Mouse (Mus musculus) forebrain, embryonic 14.5 days (tissue): ENCODE results near the gene Sh3bp5l. TPM values are rescaled to one million over a fixed set of nuclear protein-coding genes. Genes with fewer than 3 reads are reported as not detected.
"Not testable (repeated sequence)": the region's sequence is repeated elsewhere in the genome, so short reads cannot be mapped to it uniquely, and the experiment has no call there.

ENCODE experiments used
- ATAC-seq: fragments of 200-750 bp; cut with Nextera tagmentation; 2 replicates; pipeline ENCODE4 v1.8.0; 2017; ENCODE audit warnings: mild to moderate bottlenecking, moderate library complexity
- DNase-seq: peaks from one replicate; pipeline ENCODE4 v3.0.0-alpha.2; 2015; ENCODE audit warnings: low spot score
- H3K27ac ChIP-seq: fragments of 300-500 bp; sonication (generic); 2 replicates; pipeline ENCODE4 v1.5.1; 2014; ENCODE audit warnings: low read depth, mild to moderate bottlenecking, control low read depth, low read length, moderate library complexity
- H3K27me3 ChIP-seq: fragments of 300-500 bp; sonication (generic); replicated peaks from 2 replicates; pipeline ENCODE4 v1.6.1; 2014; ENCODE audit warnings: low read length, control low read depth, mixed read lengths; ENCODE audit not compliant: control insufficient read depth, insufficient read depth
- H3K36me3 ChIP-seq: fragments of 300-500 bp; sonication (generic); 2 replicates; pipeline ENCODE4 v1.6.1; 2014; ENCODE audit warnings: low read length, control low read depth; ENCODE audit not compliant: control insufficient read depth, insufficient read depth
- H3K4me1 ChIP-seq: fragments of 300-500 bp; sonication (generic); 2 replicates; pipeline ENCODE4 v1.6.1; 2014; ENCODE audit warnings: antibody characterized with exemption, low read length, control low read depth; ENCODE audit not compliant: control insufficient read depth, insufficient read depth
- H3K4me2 ChIP-seq: fragments of 300-500 bp; sonication (generic); 2 replicates; pipeline ENCODE4 v1.6.1; 2014; ENCODE audit warnings: mild to moderate bottlenecking, control low read depth, low read length
- H3K4me3 ChIP-seq: fragments of 300-500 bp; sonication (generic); 2 replicates; pipeline ENCODE4 v1.5.1; 2014; ENCODE audit warnings: low read depth, low read length, control low read depth
- H3K9ac ChIP-seq: fragments of 300-500 bp; sonication (generic); 2 replicates; pipeline ENCODE4 v1.6.1; 2014; ENCODE audit warnings: mild to moderate bottlenecking, low read length, control low read depth, moderate library complexity
- H3K9me3 ChIP-seq: fragments of 300-500 bp; sonication (generic); replicated peaks from 2 replicates; pipeline ENCODE4 v1.6.1; 2016; ENCODE audit warnings: low read length, control low read depth, mixed read lengths; ENCODE audit not compliant: control insufficient read depth
- WGBS: fragments of 180-500 bp; shearing (Covaris S2); extraction: QIAGEN DNeasy Blood & Tissue Kit; methylation state at CpG from one replicate; pipeline ENCODE4 v1.1.7; 2014; 5-methylcytosine and 5-hydroxymethylcytosine counted together
- polyA plus RNA-seq: library from polyadenylated mRNA; unstranded; fragments of >200 nt; fragmentation: Nextera tagmentation; extraction: Ambion mirVana; gene quantifications from 2 replicates; pipeline ENCODE4 v1.2.1, GENCODE M21; 2014

The Sh3bp5l gene
- polyA plus RNA-seq, 1 experiment from 2014 or later = 29.5 TPM

DNA sequence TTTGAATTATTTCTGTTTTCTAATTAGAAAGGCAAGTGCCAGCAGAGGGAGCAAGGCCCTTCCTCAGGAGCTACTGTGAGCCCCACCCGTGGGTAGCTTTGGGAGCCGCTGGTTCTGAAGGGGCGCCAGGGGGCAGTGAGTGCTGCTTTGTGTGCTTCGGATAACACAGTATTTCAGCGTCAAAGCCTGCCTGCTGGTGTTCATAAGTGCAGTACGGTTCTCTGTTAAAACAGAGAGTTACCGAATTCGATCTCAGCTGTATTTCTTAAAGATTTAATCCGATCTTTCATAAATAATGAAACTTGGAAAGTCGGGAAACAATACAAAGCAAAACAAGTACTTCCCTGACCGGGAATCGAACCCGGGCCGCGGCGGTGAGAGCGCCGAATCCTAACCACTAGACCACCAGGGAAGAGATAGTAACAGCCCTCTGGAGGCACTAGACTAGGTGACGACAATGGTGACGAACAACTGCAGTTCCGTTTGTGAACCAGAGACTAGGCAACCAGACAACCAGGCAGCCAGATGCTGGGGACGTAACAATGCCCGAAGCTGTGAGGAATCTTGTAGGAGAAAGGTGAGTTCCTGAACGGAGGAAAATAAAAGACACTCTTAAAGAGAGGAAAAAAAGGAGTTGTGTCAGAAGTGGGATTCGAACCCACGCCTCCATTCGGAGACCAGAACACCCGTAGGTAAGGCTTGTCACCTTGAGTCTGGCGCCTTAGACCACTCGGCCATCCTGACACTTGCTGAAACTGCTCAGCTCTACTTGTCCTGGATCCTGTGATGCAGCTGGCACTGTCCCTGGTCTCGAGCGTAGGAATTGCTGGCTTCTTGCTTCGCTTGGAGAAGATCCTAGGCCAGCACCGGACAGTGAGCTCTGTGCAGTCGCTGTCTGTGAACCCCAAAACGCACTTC, 28.4 kb upstream of the Sh3bp5l start:
- Histone ChIP-seq H3K9me3 (no peaks in the 10 kb centered on the region), H3K36me3 (no peaks in the 10 kb centered on the region), H3K27ac (peak overlapping the region; percentile 86), H3K4me1 (peaks cover 9% of the 10 kb centered on the region; the same call in 1 of the 2 replicates), H3K27me3 (no peaks in the 10 kb centered on the region), H3K9ac (peak overlapping the region; percentile 64), H3K4me2 (peak overlapping the region; percentile 62), H3K4me3 (peak overlapping the region; percentile 57)
- ATAC-seq (peak; percentile 91), DNase-seq (peak; percentile 97)
- WGBS = under 1% methylated on average over 36 of the region's 36 CpGs

DNA sequence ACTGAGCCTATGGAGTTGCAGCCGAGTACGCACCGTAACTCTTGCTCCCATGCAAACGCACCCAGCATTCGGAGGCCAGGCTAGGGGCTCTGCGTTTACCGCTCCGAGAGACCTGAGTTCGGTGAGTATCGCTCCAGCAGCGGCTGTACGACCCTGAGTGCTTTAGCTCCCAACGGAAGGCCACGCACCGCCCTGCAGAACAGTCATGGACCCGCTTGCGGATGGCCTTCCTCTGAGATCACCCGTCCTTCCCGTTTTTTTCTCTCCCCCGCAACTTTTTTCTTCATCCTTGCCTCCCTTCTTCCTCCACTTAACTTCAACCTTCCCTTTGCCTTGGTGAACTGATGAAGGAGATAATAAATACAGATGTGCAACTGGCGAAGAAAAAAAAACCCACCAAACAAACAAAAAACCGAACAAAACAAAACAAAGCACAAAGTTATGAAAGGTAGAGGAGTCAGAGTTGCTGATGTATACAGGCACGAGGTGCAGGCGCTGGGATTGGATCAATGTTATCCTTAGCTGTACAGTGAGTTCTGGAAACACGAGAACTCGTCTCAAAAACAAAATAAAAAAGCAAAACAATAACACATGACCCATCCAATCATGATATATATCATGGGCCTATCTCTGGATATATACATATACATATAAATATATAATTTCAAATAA, 27.6 kb upstream of the Sh3bp5l start:
- no peaks in the 10 kb centered on the region for H3K27me3 ChIP-seq
- WGBS = under 1% methylated on average over 26 of the region's 26 CpGs
- no peaks in the 10 kb centered on the region for H3K36me3 ChIP-seq
- H3K9me3 ChIP-seq = no peaks in the 10 kb centered on the region
- peak overlapping the region; percentile 64 for H3K9ac ChIP-seq
- H3K4me3 ChIP-seq = peak overlapping the region; percentile 57
- peak; percentile 32 for ATAC-seq
- peak overlapping the region; percentile 62 for H3K4me2 ChIP-seq
- peak; percentile 43 for DNase-seq
- peak overlapping the region; percentile 86 for H3K27ac ChIP-seq
- peaks cover 11% of the 10 kb centered on the region for H3K4me1 ChIP-seq

GRCm38 (mm10) chr11:58303594-58303993, 26.9 kb upstream of the Sh3bp5l start:
- peak overlapping the region; percentile 43 for H3K4me2 ChIP-seq
- H3K27ac ChIP-seq = no peak overlapping the region
- no peaks in the 10 kb centered on the region for H3K36me3 ChIP-seq
- H3K27me3 ChIP-seq = no peaks in the 10 kb centered on the region
- peaks cover 14% of the 10 kb centered on the region for H3K4me1 ChIP-seq
- DNase-seq (peak; percentile 17), ATAC-seq (no peak)
- no peaks in the 10 kb centered on the region for H3K9me3 ChIP-seq
- H3K4me3 ChIP-seq = 0 out of 2 replicates have a peak overlapping the region, but pooled peaks have one; percentile 6
- peak overlapping the region; percentile 18; the same call in 1 of the 2 replicates for H3K9ac ChIP-seq
- WGBS = 12% methylated on average over 7 of the region's 7 CpGs

DNA sequence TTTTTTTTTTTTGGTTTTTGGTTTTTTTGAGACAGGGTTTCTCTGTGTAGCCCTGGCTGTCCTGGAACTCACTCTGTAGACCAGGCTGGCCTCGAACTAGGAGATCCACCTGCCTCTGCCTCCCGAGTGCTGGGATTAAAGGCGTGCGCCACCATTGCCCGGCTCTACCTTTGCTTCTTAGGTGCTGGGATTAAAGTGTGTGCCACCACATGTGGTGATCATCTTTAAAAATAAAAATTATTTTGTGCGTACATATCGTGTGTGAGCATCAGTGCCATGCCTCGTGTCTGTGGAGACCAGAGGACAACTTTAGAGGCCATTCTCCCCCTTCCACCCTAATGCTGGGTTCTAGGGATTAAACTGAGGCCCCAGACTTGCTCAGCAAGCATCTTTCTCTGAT, 25.2 kb upstream of the Sh3bp5l start:
- H3K9me3 ChIP-seq, DNase-seq, H3K4me3 ChIP-seq, H3K36me3 ChIP-seq, H3K4me2 ChIP-seq, ATAC-seq, H3K27me3 ChIP-seq, H3K27ac ChIP-seq, H3K9ac ChIP-seq: not testable (repeated sequence)
- peaks cover 14% of the 10 kb centered on the region for H3K4me1 ChIP-seq
- WGBS = 93% methylated on average over 8 of the region's 8 CpGs

DNA sequence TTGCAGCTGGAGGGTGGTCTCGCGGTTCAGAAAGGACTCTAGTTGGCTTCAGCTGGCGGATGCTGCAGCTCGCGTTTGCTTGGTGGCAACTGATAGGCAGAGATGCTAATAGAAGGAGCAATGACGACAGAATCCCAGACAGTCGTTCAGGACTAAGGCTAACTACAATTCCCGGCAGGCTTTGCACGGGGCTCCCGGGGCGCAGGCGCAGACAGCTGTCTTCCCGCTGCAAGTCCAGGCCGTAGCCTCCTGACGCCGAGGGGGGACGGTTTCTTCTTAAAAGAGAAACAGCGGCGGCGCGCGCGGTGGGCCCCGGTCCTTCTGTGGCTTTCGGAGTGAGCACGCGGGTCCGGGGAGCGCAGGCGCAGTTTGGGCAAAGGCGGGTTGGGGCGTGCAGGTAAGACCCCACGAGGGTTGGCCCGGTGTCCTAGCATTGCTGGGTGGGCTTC, 23.6 kb upstream of the Sh3bp5l start, which contains the start of gene Zfp692:
TSS of gene Zfp692 (plus strand) at position 210 of the 449 bp plus-strand sequence.
- under 1% methylated on average over 34 of the region's 34 CpGs for WGBS
- peaks cover 19% of the 10 kb centered on the region; the same call in 1 of the 2 replicates for H3K36me3 ChIP-seq
- peak within 1 kb of the TSS; percentile 58; the same call in 1 of the 2 replicates for H3K27ac ChIP-seq
- ATAC-seq (peak; percentile 87), DNase-seq (peak; percentile 99)
- no peaks in the 10 kb centered on the region for H3K9me3 ChIP-seq
- H3K4me1 ChIP-seq = peaks cover 14% of the 10 kb centered on the region
- H3K4me3 ChIP-seq = peak within 1 kb of the TSS; percentile 53
- no peaks in the 10 kb centered on the region for H3K27me3 ChIP-seq
- peak within 1 kb of the TSS; percentile 94 for H3K4me2 ChIP-seq
- H3K9ac ChIP-seq = peak within 1 kb of the TSS; percentile 67

- under 1% methylated on average over 42 of the region's 42 CpGs for WGBS
- Histone ChIP-seq H3K4me1 (peaks cover 14% of the 10 kb centered on the region), H3K4me2 (peak overlapping the region; percentile 94), H3K4me3 (peak overlapping the region; percentile 53), H3K27ac (peak overlapping the region; percentile 58; the same call in 1 of the 2 replicates), H3K27me3 (no peaks in the 10 kb centered on the region), H3K9me3 (no peaks in the 10 kb centered on the region), H3K9ac (peak overlapping the region; percentile 67), H3K36me3 (peaks cover 19% of the 10 kb centered on the region; the same call in 1 of the 2 replicates)
- ATAC-seq (peak; percentile 32), DNase-seq (peak; percentile 64)
Measured at GRCm38 (mm10) chr11:58307411-58308080, 23.0 kb upstream of the Sh3bp5l start.

GRCm38 (mm10) chr11:58308661-58309060, 21.9 kb upstream of the Sh3bp5l start:
- Histone ChIP-seq H3K9me3 (no peaks in the 10 kb centered on the region), H3K27ac (no peak overlapping the region), H3K4me3 (no peak overlapping the region), H3K9ac (no peak overlapping the region), H3K4me1 (peaks cover 11% of the 10 kb centered on the region), H3K4me2 (no peak overlapping the region), H3K27me3 (no peaks in the 10 kb centered on the region), H3K36me3 (peaks cover 19% of the 10 kb centered on the region; the same call in 1 of the 2 replicates)
- ATAC-seq = no peak
- WGBS = 94% methylated on average over 9 of the region's 9 CpGs
- DNase-seq = no peak

DNA sequence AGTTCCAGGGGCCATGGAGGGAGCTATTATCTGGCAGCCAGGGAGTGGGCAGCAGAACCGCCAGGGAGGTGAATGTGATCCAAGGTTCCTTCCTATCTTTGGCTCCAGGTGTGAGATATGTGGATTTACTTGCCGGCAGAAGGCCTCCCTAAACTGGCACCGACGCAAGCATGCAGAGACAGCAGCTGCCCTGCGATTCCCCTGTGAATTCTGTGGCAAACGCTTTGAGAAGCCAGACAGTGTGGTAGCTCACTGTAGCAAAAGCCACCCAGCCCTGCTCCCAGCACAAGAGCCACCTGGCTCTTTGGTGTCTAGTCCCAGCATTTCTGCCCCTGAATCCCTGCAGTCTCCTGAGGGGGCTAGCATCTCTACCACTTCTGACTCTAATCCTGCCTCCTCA, 16.5 kb upstream of the Sh3bp5l start:
- Histone ChIP-seq H3K27me3 (no peaks in the 10 kb centered on the region), H3K4me2 (no peak overlapping the region), H3K27ac (no peak overlapping the region), H3K4me3 (no peak overlapping the region), H3K9me3 (no peaks in the 10 kb centered on the region), H3K36me3 (peaks cover 66% of the 10 kb centered on the region), H3K9ac (no peak overlapping the region), H3K4me1 (no peaks in the 10 kb centered on the region)
- 90% methylated on average over 6 of the region's 6 CpGs for WGBS
- ATAC-seq (no peak), DNase-seq (no peak)
